Mouse (Mus musculus) cerebellum, adult 9-10 months (tissue): ENCODE data around the gene BC005624.

Experiments
- DNase-seq: peaks from one replicate; pipeline ENCODE4 v3.0.0; 2022

BC005624 gene

DNA sequence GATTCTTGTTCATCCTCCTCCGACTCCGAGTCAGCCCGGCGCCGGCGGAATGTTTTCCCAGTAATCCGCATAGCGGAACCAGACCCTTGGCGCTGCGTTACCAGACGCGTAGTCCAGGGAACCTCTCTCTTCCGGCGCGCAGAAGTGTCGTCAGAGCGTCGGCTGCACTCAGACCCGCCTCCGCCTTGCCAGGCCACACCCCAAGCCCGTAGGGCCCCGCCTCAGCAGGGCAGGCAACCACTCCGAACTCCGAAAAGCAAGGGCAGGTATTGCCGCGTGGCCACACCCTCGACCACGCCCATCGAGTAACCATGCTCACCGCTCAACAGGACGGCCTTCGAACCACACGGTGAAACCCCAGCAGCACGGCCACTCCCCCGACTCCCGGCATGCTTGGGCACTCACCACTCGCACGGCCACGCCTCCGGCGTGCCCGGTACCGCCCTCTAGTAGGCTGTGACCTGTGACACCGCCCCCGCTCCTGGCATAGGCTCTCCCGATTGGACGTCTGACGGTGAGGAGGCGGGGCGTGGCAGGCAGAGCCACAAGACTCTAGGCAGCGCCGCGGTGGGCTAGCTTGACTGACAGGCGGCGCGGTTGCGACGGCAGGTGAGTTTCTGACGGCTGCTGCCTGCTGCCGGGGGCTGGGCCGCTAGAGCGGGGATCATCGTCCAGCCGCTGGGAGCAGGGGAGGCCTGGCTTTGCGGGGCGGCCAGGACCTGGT, at the start of gene BC005624, which contains the start of gene Usp20:
Gene BC005624, minus strand, starts transcription at position 412 of the 724 bp plus-strand sequence.
Gene Usp20, plus strand, starts transcription at position 490 of the 724 bp plus-strand sequence.
- peak; percentile 100 for DNase-seq

DNA sequence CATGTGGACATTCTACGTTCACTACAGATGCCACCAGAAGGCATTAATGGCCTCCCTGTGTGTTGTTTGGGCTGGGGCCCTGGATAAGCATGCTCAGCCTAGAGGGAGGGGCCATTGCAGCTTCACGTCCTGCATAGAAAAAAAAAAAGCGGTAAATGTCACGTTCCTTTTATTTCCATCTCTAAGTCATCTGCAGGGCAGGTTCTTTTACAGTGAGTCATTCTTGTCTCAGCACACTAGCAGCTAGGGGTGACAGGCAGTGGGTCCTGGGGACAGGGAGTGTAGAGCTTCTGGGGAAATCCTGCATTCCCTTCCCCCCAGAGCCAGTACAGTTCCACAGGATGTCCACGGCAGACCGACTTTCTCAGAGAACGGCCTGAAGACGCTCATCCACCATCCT, 44.6 kb upstream of the BC005624 start:
- DNase-seq, result no peak

- DNase-seq, result no peak
These were observed 43.5 kb upstream of the BC005624 start for GRCm38 (mm10) chr2:31025458-31025857.

GRCm38 (mm10) chr2:31024618-31025370, 42.8 kb upstream of the BC005624 start:
- peak; percentile 87 for DNase-seq

- DNase-seq, result no peak
These were observed 41.9 kb upstream of the BC005624 start for GRCm38 (mm10) chr2:31023940-31024339.

GRCm38 (mm10) chr2:31020202-31020601, 38.2 kb upstream of the BC005624 start:
- peak; percentile 65 for DNase-seq

DNA sequence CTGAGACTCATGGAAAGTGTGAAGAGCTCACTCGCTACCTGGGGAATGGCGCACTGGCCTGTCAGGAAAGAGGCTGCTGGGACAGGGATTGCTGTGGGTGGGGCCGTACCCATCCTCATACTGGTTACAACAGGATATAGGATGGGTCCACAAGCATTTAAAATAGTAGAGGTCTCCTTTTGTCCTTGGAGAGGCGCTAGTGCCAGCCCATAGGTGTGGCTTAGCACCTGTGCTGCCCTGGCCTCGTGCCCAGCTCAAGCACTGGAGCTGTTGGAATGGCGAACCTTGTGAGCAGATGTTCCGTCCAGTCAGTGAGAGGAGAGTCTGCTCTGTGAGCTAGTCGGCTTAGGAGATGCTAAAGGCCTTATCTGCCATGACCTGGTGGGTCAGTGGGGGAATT, 37.0 kb upstream of the BC005624 start:
- peak; percentile 76 for DNase-seq

- DNase-seq, result peak; percentile 96
These were observed 36.5 kb upstream of the BC005624 start for GRCm38 (mm10) chr2:31018519-31018918.

DNA sequence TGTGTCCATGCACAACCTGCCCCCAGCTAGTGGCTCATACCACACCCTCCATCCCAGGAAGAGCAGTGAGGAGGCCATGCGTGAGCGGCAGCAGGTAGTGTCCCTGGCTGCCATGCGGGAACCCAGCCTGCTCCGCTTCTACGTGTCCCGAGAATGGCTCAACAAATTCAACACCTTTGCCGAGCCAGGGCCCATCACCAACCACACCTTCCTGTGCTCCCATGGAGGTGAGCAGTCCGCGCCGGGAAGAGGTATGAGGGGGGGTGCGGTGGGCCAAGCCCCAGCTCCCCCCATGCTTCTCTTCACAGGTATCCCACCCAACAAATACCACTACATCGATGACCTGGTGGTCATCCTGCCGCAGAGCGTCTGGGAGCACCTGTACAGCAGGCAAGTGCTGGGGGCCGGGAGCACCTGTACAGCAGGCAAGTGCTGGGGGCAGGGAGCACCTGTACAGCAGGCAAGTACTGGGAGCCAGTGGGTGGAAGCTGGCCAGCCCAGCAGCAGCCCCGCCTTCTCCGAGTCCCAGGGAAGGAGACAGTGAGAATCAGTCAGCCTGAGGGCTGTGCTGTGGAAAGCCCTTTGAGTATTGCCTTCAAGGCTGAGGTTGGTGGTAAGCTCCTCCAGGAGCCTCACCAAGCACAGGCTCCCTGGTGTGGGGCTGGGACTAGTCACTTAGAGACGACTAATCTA, 35.8 kb upstream of the BC005624 start:
- peak; percentile 75 for DNase-seq

GRCm38 (mm10) chr2:31013371-31014120, 31.5 kb upstream of the BC005624 start:
- no peak for DNase-seq

DNA sequence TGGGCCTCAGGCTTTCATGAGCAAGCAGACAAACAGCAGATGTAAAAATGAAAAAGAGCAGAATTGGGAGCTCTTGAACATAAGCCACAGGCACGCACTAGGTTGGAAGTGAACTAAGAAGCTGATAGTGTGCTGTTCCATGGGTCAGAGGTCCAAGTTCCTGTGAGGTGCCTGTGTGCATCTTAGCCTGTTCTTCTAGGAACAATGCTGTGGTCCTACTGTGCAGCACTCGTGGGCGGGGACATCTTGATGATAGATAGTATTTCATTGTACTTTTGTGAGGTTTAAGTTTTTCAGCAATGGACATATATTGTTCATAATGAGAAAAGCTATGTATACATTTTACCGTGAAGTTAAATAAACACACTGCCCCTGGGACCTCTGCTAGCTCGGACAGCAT, 25.2 kb upstream of the BC005624 start:
- no peak for DNase-seq

DNA sequence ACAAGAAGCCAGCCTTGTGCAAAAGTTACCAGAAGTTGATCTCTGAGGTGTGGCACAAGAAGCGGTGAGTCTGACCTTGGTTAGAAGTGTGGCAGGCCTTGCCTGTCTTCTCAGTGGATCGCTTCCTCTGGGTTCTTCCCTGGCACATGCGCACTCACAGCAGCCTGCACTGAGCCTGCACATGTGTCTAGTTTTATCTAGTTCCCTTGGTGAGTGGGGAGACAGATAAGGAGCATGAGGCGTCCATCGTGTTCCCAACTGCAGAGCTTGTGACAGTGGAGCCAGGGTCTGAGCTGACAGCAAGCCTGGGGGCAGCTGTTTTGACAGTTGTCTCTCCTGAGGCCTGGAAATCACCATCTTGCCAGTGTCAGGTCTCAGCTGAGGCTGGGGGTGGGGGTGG, 24.4 kb upstream of the BC005624 start:
- DNase-seq, result no peak

DNA sequence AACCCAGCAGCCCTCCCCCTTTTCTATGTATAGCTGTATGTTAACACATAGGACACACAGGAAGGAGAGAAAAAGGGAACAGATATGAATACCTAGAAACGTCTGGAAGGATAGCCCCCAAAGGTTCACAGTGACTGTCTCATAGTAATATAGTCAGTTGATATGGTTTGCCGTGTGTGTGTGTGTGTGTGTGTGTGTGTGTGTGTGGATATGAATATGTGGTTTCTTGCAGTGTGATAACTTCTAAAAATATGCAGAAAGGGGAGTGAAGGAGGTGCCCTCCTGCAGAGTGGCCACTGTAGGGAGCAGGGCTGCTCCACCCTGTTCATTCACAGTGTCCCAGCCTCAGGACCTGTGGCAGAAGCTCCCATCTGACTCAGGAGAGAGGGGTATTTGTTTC, 23.5 kb upstream of the BC005624 start:
- no peak for DNase-seq

DNA sequence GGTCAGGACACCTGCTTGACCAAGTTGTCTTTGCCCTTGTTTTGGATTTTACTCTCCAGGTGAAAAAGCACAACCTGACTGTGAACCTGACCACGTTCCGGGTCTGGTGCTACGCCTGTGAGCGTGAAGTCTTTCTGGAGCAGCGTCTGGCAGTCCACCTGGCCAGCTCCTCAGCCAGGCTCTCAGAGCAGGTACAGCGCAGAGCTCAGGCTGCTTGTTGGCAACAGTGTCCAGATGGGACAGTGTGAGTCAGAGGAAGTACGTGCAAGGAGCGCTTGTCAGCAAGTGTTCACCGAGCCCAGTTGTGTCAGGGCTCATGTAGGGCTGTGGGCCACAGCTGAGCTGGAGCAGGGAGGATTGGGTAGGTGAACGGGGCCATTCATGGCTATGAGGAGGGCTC, 20.9 kb upstream of the BC005624 start:
- peak; percentile 64 for DNase-seq

DNA sequence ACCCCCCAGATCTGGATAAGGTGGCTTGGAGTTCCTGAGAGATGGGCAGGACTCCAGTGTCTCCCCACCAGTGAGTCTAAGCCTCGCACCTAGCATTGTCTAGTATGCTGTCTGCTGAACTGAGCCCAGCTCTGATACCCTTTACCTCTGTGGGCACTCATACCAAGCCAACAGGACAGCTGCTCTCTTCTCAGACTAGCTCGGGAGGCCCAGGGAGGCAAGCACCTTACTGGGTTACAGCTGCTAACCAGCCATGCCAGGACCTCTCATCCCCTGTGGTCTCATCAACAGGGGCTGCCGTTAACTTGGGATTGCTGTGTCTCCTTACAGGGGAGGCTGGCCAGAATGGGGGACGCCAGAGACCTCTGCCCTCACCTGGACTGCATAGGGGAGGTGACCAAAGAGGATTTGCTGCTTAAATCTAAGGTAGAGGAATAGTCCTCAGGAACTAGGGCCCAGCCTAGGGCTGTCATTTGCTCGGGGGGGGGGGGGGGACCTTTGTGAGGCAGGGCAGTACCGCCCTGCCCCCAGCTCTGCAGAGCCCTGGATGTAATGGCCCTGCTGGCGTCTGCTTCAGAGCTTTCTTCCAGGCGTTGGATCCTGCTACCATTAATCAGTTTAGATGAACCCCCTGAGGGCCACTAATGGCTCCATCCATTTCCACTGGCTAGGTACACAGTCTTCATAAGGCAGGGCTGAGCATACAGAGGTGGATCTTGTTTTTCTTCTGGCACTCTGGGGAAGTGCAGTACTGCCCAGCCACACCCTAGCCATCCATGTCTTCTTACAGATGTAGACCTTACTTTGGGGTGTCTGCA, 16.7 kb upstream of the BC005624 start:
- DNase-seq, result no peak

GRCm38 (mm10) chr2:30995432-30995996, 13.5 kb upstream of the BC005624 start:
- peak; percentile 53 for DNase-seq

GRCm38 (mm10) chr2:30994853-30995252, 12.9 kb upstream of the BC005624 start:
- no peak for DNase-seq

- DNase-seq, result no peak
These were observed 8.2 kb upstream of the BC005624 start for GRCm38 (mm10) chr2:30990221-30990620.

GRCm38 (mm10) chr2:30985111-30986020, 3.4 kb upstream of the BC005624 start:
- DNase-seq, result peak; percentile 41

DNA sequence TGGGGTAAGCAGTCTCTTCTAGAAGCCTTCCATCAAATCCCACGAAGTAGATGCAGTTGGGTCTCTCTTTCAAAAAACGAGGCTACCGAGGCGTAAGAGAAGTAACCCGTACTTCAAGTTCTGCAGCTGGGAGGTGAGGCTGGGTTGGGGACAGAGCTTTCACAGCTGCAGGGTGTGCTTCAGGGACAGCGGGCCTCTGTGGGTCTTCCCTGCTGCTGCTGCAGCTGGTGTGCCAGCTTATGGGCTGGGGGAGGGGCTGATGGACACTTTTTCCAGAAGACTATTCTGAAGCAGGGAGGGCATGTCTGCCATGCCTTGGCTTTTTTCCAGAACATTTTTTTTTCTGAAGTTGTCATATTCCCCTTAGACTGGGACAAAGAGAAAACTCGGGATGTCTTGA, 1.0 kb upstream of the BC005624 start:
- DNase-seq, result peak; percentile 67
